Mouse (Mus musculus): Measurements from ENCODE around the gene Bhlhe40.

Bhlhe40 gene

DNA sequence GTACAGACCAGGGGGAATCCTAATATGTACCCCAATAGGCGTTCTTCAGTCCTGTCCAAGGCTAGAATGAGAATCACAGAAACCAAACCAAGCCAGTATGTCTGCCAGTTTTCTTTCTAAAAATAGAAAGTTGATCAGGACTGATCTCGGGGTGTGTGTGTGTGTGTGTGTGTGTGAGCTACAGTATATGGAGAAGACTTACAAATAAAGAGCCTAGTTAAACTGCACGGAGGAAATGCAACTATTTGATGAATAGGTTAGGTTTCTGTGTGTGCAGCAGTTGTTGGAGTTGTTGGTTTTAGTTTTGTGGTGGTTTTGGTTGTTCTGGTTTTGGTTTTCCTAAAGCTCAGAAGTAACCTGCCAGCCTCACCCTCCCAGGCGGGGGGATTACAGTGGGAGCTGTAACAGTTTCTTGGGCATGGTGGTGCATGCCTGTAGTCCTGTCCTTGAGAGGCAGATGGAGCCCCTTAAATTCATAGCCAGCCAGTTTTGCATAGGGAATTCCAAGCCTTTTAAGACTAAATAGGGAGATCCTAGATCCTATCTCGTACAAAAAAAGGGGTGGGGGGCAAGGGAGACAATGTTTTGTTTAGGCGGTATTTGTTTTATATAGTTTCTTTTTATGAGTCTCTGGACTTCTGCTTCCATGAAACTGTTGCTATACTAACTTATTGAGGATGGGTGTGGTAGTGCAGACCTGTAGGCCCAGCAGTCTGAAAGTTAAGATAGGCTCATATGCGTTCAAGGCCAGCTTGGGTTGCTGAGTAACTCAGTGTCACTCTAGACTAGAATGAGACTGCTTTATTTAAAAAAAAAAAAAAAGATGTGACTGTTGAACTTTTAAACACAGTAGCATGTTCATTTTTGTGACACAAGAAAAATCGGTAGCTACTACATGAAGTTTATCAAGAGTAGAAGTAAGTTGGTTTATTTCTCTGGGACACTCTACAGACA is 3.1 kb downstream of the Bhlhe40 start:
- ATAC-seq (ENCODE audit: low TSS enrichment) = no peak

DNA sequence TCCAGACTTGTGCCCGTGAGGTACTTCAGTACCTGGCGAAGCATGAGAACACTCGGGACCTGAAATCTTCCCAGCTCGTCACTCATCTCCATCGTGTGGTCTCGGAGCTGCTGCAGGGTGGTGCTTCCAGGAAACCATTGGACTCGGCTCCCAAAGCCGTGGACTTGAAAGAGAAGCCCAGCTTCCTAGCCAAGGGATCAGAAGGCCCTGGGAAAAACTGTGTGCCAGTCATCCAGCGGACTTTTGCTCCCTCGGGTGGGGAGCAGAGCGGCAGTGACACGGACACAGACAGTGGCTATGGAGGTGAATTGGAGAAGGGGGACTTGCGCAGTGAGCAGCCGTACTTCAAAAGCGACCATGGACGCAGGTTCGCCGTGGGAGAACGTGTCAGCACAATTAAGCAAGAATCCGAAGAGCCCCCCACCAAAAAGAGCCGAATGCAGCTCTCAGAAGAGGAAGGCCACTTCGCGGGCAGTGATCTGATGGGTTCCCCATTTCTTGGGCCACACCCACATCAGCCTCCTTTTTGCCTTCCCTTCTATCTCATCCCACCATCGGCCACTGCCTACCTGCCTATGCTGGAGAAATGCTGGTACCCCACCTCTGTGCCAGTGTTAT is 4.2 kb downstream of the Bhlhe40 start:
- no peak for ATAC-seq (ENCODE audit: low TSS enrichment)

DNA sequence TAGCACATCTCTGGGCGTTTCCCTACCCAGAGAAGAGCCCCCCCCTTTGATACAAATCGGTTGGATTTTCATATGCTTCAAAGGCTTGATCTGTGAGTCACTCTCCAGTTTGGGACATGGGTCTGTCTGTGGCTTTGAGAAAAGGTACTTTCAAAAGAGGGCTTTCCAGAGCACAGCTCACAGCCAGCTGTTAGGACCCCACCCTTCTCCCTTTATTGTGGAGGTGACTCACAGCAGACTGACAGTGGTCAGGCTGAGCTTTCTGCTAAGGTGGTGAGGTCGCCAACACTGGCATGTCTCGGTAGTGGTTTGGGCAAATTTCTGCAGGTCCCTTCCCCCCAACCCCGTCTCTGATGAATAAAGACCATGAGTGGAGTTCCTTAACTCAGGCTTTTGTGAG is 5.2 kb downstream of the Bhlhe40 start:
- no peak for ATAC-seq (ENCODE audit: low TSS enrichment)

DNA sequence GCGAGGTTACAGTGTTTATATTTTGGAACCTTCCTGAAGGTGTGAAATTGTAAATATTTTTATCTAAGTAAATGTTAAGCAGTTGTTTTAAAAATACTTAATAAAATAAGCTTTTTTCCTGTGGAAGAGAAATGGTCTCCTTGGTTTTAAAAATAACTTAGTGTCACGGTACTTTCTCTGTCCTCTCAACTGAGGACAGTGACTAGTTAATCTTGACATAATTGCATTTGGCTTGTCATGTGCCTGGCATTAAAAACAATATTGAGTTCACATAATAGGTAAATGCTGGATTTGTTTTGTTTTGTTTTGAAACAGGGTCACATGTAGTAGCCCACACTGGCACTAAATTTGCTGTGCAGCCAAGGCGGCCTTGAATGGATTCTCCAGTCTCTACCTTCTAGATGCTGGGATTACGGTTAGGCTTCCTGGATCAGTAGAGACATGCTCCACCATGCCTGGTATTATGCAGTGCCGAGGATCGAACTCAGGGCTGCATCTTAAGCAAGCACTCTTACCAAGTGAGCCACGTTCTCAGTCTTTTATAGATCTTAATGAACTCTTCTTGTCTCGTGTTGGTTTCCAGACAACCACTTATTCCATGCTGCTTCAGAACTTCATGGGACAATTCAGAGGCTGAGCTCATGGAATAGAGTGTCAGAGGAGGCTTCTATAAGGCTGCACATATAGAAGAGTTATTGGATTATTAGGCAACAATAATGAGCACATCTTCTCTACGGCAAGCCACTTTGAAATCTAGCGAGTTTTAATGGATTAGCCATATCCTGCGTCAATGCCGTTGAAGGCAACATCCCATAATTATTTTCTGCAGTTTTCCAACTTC is 6.4 kb downstream of the Bhlhe40 start:
- no peak for ATAC-seq (ENCODE audit: low TSS enrichment)

DNA sequence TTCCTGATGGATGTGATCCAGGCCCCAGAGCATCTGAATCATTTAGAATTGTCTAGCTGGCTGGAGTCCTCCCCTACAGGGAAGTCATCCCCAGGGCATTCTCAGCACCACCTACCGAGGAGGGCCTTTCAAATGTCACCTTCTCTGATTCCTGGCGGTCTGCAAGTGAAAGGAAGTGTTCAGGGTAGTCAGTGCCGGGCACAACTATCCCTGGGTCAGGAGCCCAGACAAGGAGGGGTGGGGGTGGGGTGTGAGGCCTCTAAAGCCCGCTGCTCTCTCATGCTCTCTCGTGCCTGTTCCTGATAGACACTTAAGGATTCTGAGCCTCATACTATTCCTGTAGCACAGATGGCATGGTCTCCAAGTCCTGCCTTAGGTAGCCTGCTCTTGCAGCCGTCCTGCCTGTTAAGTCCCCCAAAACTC is 7.2 kb downstream of the Bhlhe40 start:
- ATAC-seq (ENCODE audit: low TSS enrichment) = 0 out of 2 replicates have a peak, but pooled peaks have one; percentile 5

DNA sequence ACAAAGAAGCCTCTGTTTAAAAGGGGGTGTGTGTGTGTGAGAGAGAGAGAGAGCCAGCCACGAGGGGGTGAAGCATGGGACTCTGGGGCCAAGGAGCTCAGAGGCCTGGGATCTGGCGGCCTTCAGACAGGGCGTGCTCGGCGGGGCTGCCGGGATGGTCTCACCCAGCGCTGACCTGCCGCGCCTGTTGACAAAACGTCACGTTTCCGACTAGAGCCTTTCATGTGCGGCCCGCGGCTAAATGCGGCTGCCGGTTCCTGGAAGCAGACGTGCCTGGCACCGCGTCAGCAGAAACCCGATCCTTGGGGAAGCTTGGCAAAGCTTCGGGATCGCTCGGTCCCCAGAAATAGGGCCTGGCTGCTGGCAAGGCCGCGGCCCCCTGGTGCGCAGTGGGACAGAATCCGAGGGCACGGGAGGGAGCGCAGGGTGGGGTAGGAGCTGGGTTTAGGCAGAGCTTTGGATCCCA is 7.9 kb downstream of the Bhlhe40 start:
- peak; percentile 61 for ATAC-seq (ENCODE audit: low TSS enrichment)

DNA sequence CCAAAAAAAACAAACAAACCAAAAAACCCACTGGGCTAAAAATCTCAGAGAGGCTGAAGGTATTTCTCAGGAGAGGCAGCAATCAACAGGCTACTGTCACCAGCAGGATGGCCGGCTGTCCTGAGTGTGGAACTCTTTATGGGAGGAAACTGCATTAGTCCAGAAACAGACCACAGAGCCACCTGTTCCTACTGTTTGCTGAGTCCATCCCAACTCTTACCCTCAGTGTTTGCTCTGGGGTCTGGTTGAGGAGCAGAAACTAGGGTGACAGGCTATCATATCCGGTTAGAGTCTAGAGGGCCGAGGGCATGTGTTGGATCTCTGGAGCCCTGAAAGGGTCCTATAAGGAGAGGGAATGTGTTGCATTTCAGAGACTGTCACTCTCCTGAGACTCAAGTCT is 9.8 kb downstream of the Bhlhe40 start:
- no peak for ATAC-seq (ENCODE audit: low TSS enrichment)

DNA sequence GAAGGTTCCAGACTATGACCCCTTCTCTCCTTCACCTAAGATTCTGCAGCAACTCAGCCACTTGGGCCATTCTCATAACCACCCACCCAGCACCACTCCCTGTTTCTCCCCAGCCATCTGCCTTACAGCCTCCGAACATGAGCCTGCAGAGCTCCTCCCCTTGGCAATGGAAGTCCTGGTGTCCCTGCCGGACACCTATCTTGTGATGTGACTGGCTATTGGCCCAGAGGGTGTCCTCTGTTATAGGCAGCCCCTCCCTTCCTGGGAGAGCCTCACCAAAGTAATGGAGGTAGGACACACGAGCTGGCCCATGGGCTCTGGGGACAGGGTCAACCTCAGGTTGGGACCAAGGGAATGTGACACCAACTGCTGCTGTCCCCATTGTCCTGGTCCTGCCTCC is 10.4 kb downstream of the Bhlhe40 start:
- ATAC-seq (ENCODE audit: low TSS enrichment) = peak; percentile 21; the same call in 1 of the 2 replicates

DNA sequence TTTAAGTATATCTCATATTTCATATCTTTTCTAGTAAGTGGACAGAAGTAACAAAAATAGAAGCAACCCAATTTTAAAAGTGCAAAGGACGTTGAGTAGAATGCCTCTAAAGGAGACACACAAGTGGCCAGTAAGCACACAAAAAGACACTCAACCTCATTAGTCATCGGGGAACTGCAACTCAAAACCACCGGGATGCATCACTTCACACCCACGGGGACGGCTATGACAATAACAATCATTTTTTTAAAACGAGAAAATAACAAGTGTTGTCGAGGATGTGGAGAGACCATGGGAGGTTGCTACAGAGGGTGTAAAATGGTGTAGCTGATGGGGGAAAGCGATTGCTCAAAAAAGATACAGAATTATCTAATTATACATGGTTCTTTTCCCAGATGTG is 11.7 kb downstream of the Bhlhe40 start:
- no peak for ATAC-seq (ENCODE audit: low TSS enrichment)

DNA sequence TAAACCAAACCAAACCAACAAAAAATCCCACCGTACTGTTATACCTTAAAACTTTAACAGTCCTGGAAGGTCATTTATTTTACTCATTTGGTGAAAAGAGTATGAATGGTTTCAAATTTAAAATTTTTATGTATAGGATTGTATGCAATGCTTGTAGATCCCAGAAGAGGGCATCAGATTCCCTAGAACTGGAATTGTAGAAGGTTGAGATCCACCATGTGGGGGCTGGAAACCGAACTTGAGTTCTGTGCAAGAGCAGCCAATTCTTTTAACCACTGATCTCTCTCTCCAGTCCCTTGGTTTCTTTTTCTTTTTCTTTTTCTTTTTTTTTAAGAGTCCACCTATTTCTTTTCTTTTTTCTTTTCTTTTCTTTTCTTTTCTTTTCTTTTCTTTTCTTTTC is 13.8 kb downstream of the Bhlhe40 start:
- ATAC-seq (ENCODE audit: low TSS enrichment) = no peak

DNA sequence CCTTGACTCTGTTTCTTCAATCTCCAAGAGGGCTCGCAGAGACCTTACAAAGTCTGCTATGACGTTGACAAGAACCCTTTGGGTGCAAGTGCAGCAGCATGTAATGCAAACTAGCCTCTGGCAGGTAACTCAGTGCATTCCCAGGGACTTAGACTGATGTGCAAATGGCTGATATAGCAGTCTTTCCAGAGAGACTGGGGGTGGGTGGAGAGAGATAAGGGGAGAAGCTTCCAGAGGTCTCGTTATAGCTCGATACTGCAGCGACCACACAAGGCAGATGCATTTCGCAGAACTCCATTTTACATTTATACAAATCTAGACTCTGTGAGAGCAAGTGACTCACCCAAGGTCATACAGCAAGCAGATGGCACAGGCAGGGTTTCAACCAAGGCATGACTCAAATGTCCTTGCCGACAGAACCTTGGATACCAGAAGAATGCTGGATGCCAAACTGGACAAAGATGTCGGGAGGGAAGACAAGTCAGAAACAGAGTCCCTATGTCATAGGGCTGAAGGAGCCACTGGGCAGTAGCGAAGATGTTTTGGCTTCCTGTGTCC is 16.4 kb downstream of the Bhlhe40 start:
- ATAC-seq (ENCODE audit: low TSS enrichment) = no peak

DNA sequence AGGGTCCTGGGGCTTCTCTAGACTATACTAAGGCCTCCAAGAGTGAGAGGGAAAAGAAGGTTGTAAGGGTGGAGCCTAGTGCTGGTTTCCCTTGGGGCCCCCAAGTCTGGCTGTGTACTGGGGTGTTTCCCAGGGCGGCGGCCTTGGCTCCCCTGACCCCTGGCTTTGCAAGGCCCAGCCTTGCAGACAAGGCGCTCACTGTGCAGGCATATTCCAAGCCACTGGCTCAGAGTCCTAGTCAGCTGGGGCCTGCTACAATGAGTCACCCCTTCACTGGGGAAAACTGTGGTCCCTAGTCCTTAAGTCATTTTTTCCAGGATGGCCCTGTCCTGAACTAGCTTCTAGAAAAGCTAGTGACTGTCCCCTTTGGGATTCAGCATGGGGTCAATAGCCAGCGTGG is 17.3 kb downstream of the Bhlhe40 start:
- ATAC-seq (ENCODE audit: low TSS enrichment) = no peak

DNA sequence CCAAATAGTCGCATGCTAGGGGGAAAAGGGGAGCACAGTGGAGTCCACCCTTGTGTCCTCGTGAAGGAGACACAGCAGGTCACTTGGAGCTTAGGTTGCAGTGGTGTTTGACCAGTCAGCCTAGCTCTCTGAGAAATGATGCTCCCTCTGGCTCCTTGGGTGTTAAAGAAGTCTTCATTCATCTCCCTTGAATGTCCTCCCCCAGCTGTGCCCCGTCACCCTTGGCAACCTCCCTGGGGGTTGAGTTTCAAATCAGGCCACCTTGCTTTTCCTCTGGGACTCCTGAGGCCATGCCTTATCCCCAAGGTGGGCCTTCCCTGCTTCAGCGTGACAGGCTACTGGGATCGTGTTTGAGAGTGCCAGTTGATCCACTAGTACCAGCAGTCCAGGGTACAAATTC is 17.8 kb downstream of the Bhlhe40 start:
- ATAC-seq (ENCODE audit: low TSS enrichment) = no peak

DNA sequence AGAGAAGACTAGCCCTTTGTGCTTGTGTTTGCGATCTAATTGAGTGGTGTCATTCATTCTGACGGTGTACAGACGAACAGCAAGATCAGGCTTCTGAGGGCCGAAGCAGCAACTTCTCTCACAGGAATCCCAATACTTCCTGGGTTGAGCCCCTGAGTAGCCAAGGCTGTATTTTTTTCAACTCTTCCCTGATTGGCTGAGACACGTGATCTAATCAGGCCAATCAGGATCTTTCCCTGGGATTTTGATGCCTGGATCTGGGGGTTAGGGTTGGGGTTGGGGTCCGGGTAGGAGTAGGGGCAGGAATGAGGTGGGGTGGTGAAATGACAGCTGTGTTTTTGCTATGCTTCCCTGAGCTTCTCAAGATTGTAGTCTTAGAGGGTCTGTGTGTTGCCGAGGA is 20.1 kb downstream of the Bhlhe40 start:
- ATAC-seq (ENCODE audit: low TSS enrichment) = no peak

DNA sequence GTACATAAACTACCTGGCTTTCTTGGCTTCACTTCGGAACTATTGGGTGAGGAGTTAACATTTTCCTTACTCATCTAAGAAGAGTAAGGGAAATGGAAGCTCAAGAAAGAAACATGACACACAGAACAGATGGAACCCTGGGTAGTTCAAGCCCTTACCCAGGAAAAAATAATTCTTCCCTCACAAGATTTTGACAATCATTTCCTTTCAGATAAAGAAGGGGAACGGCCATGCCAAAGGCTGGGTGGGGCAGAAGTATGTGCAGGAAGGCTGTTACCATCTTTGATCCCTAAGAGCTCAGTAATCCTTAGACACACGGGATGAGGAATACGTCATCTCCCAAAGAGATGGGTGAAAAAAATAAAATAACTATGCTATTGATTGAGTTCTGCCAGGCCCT is 20.7 kb downstream of the Bhlhe40 start:
- ATAC-seq (ENCODE audit: low TSS enrichment) = no peak

DNA sequence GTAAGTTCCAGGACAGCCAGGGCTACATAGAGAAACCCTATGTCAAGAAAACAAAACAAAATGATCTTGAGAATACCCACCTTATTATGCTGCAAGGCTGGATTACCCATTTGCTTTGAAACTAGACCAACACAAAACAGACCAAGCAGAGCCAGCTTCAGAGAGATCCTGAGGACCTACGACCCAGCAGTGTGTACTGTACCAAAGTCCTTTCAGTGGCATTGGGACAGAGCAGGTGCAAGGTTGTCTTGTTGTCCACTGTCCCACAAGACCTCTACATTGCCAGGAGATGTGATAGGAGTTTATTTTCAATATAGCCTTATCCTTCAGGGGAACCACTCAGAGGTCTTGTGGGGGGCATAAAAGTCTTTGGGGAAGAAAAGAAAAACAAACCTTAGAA is 22.7 kb downstream of the Bhlhe40 start:
- ATAC-seq (ENCODE audit: low TSS enrichment) = no peak

DNA sequence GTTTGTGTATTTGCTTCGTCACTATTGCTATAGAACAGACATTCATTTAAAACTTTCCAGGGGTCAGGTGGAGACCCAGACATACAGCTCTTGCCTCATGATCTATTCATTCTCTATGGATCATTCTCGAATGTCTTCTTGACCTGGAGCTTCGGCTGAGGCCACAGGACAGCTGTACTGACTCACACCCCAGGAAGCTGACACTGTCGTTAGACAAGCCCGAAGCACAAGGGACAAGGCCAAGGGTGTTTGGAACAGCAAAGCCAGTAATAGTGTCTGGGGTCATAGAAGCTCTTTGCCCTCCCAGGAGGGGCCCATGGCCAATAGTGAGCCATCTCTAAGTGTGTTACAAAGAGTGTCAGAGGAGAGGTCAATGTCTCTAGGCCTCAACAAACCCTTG is 24.0 kb downstream of the Bhlhe40 start:
- no peak for ATAC-seq (ENCODE audit: low TSS enrichment)

DNA sequence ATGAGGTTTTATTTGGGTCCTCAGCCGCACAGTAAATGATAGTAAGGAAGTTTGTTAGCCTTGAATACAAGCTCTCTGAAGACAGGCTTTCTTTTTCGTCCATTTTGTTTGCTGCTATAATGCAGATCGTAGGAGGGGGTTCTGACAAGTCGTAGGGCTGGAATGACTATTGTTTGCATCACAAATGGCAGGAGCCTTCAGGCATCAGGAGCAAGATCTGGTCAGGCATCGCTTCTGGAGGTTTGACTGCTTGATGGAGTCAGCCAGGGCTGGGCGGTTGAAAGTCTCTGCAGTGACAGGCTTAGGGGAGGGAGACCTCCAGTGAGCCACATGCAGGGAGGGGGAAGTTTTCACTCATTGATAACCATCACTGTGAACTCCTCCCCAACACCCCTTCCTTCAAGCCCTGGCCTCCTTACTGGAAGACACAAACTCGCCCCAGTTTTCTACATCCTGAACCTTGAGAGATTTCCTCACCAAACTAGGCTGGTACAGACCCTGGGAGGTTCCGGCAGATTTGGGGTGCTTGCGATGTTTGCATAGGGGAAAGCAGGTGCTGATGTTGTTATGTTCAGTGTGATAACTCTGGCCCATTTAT is 25.4 kb downstream of the Bhlhe40 start:
- ATAC-seq (ENCODE audit: low TSS enrichment) = no peak

DNA sequence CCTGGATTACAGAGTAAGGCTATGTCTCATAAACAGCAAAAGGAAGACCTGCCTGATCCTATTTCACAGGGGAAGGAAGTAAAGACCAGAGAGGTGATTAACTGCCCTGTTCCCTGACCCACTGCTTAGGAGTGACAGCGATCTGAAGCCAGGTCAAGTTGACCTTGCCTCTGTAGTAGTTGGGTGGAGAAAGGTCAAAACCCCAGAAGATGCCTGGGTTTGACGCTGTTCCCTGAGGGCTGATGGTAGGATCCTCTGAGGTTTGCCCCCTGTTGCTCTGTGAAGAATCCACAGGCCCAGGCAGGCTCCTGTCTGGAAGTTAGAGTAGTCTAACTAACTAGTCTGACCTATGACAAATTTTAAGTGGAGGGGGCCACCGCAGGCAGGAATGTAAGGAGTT is 26.5 kb downstream of the Bhlhe40 start:
- no peak for ATAC-seq (ENCODE audit: low TSS enrichment)

DNA sequence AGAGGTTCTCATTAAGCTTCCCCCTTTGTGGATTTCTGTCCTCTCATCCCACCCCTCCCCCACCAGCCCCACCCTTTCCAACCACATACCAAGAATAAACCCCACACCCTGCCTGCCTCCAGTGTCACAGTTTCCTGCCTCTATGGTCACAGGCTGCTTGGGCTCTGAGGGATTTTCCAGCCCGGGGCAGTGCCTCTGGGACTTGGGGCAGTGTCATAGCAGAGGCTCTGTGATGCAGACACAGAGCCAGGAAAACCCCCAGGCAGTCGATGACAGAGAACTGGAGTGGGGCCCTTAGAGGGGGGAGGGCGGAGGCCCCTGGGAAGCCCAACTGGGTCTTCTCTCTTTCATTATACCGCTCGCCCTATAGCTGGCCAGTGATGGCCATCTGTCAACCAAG is 27.9 kb downstream of the Bhlhe40 start:
- no peak for ATAC-seq (ENCODE audit: low TSS enrichment)

DNA sequence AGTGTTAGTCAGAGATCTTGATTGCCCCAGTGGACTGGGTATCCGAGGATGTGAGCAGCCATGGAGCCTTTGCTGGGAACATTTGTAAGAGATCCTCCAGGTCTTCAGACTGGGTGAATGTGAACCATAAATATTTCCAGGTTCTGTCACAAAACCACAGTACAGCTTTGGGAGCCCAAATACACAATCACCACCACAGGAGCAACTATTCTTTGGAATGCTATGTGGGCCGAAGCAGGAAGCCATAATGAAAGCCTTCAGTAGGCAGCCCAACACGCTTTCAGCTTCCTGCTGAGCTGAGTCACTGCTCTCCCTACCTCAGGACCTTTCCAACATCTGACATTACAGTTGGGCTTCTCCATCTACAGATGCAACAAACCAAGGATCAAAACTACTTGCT is 32.6 kb downstream of the Bhlhe40 start:
- ATAC-seq (ENCODE audit: low TSS enrichment) = no peak
